ENCODE assay signal across 26 mouse cellular contexts in the genomic region with DNA sequence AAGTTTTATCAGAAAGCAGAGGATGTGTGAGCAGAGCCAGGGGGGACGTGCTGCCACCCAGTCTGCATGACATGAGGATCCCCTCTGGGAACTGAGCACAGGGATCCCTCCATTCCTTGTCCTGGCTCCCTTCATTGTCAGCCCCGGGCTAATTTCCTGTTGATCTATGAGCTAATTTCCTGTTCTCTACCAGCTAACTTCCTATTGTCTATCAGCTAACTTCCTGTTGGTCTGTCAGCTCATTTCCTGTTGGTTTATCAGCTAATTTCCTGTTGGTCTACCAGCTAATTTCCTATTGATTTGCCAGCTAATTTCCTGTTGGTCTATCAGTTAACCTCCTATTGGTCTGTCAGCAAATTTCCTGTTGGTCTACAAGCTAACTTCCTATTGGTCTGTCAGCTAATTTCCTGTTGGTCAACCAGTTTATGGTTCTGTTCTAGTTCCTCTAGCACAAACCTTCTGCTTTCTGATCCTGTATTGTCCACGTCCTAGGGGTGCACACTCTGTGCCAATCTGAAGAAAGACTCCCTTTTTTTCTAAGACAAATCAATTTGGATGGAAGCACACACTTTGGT. TPM values are rescaled to one million over a fixed set of nuclear protein-coding genes. Genes with fewer than 3 reads are reported as not detected.
DNase-seq lines count a peak whose midpoint lies in the region; ATAC-seq and TF ChIP-seq lines count a peak whose summit lies in the region.
"Had no signal": no experiment of that assay in that cellular context is flagged by ENCODE, and none has a peak within 500 bp of the region (broad histone marks: within the 10 kb centered on the region; RNA-seq: fewer than 3 reads in every experiment).

No protein-coding gene starts in this region.

- no peak for TF ChIP-seq CTCF in kidney, adult 2 months (conservative IDR thresholded peaks at IDR 0.05; ENCODE audit: insufficient read depth, insufficient read length, low read depth, low read length)
- TF ChIP-seq CTCF in hindbrain, postnatal 0 days (IDR thresholded peaks at IDR 0.05; ENCODE audit: low read depth): no peak

- no peak for TF ChIP-seq POLR2A in kidney, adult 2 months (IDR thresholded peaks at IDR 0.05; ENCODE audit: low read depth, low read length)

- no peaks in the 10 kb centered on the region for H3K4me1 ChIP-seq in kidney, adult 2 months (ENCODE audit: control insufficient read depth, insufficient read depth, low read length)
- H3K4me1 ChIP-seq in hindbrain, postnatal 0 days (ENCODE audit: insufficient read depth, low read length): no peaks in the 10 kb centered on the region
- H3K4me1 ChIP-seq: embryonic facial prominence, embryonic 12.5 days; forebrain, embryonic 15.5 days; hindbrain, embryonic 13.5 days; intestine, embryonic 15.5 days had no signal

- no peak overlapping the region for H3K4me2 ChIP-seq in hindbrain, postnatal 0 days (ENCODE audit: low read depth, low read length)
- H3K4me2 ChIP-seq: embryonic facial prominence, embryonic 12.5 days; forebrain, embryonic 15.5 days; heart, embryonic 11.5 days; hindbrain, embryonic 13.5 days; intestine, embryonic 15.5 days had no signal

- no peaks in the 10 kb centered on the region for H3K36me3 ChIP-seq in kidney, adult 2 months (ENCODE audit: control insufficient read depth, insufficient read depth, low read length)
- no peaks in the 10 kb centered on the region for H3K36me3 ChIP-seq in hindbrain, postnatal 0 days (ENCODE audit: insufficient read depth, low read length)
- H3K36me3 ChIP-seq: embryonic facial prominence, embryonic 12.5 days; forebrain, embryonic 15.5 days; G1E; hindbrain, embryonic 13.5 days; intestine, embryonic 15.5 days had no signal

- peak overlapping the region; percentile 38; the same call in 1 of the 2 replicates for H3K27ac ChIP-seq in kidney, adult 2 months (ENCODE audit: insufficient read depth, low read depth, low read length)
- no peak overlapping the region for H3K27ac ChIP-seq in hindbrain, postnatal 0 days
- H3K27ac ChIP-seq: embryonic facial prominence, embryonic 12.5 days; forebrain, embryonic 15.5 days; hindbrain, embryonic 13.5 days; intestine, embryonic 15.5 days had no signal

- no peaks in the 10 kb centered on the region for H3K9me3 ChIP-seq in hindbrain, postnatal 0 days (ENCODE audit: low read length)
- H3K9me3 ChIP-seq: embryonic facial prominence, embryonic 12.5 days; forebrain, embryonic 15.5 days; G1E; hindbrain, embryonic 13.5 days; intestine, embryonic 15.5 days had no signal

- no peak for DNase-seq in kidney, adult 2 months
- no peak for DNase-seq in kidney, adult 8-10 months
- DNase-seq in A20 (ENCODE audit: low read depth, low spot score): peak; percentile 2
- DNase-seq in urinary bladder, postnatal 25 days (ENCODE audit: low spot score): no peak
- DNase-seq in hindbrain, postnatal 0 days (ENCODE audit: low spot score): no peak
- DNase-seq: adrenal gland, adult 2 months; adrenal gland, postnatal 25 days; B cell, adult 2 months; cerebellum, adult 11 months; cerebellum, adult 8-10 months; cerebellum, postnatal 14 days; gastrocnemius, postnatal 36 days; heart, adult 18-20 months; heart, postnatal 10 days; heart, postnatal 4 days had no signal

- H3K27me3 ChIP-seq in kidney, adult 2 months (replicated peaks; ENCODE audit: control insufficient read depth, insufficient read depth, low read length): no peaks in the 10 kb centered on the region
- H3K27me3 ChIP-seq in hindbrain, postnatal 0 days (ENCODE audit: insufficient read depth, low read length): no peaks in the 10 kb centered on the region
- H3K27me3 ChIP-seq: embryonic facial prominence, embryonic 12.5 days; forebrain, embryonic 15.5 days; hindbrain, embryonic 13.5 days; intestine, embryonic 15.5 days had no signal

- WGBS in kidney, adult 2 months: 68% methylated on average over 3 of the region's 3 CpGs
- 72% methylated on average over 3 of the region's 3 CpGs for WGBS in hindbrain, postnatal 0 days

- ATAC-seq in common myeloid progenitor, adult 5-6 weeks (replicated peaks; ENCODE audit: low read depth, poor library complexity, severe bottlenecking): peak; percentile 69
- ATAC-seq in megakaryocyte, adult 5-6 weeks (ENCODE audit: poor library complexity, severe bottlenecking): peak; percentile 54
- no peak for ATAC-seq in cerebellum, adult (ENCODE audit: insufficient number of reproducible peaks, low FRiP score, low TSS enrichment)
- ATAC-seq in hindbrain, postnatal 0 days: no peak
- ATAC-seq: CD4-positive, CD25-positive, alpha-beta regulatory T cell, adult 4 months; forebrain, embryonic 15.5 days; intestine, embryonic 15.5 days; Patski had no signal

- H3K4me3 ChIP-seq in kidney, adult 2 months (ENCODE audit: insufficient read depth, low read depth, low read length): no peak overlapping the region
- no peak overlapping the region for H3K4me3 ChIP-seq in hindbrain, postnatal 0 days (ENCODE audit: low read length)
- H3K4me3 ChIP-seq: embryonic facial prominence, embryonic 12.5 days; forebrain, embryonic 15.5 days; hindbrain, embryonic 13.5 days; intestine, embryonic 15.5 days had no signal

- H3K9ac ChIP-seq in hindbrain, postnatal 0 days (replicated peaks; ENCODE audit: low read length): no peak overlapping the region
- H3K9ac ChIP-seq: embryonic facial prominence, embryonic 12.5 days; forebrain, embryonic 15.5 days; hindbrain, embryonic 13.5 days; intestine, embryonic 15.5 days had no signal

RNA-seq across cellular contexts. Expression of gene Slc22a3, which starts 32.9 kb away (rescaled TPM):
- polyA plus RNA-seq in kidney, adult 2 months (2012; rRNA removed): 1.3 and 1.4 TPM in 2 replicates
- 36.2 and 45.5 TPM in 2 replicates for total RNA-seq in common myeloid progenitor, adult 5-6 weeks (2017)
- total RNA-seq in megakaryocyte, adult 5-6 weeks (2015): 0.62 and 1.0 TPM in 2 replicates
- total RNA-seq in megakaryocyte, adult 5-6 weeks (2017): 0.37 and 1.2 TPM in 2 replicates
- 2.1 and 2.6 TPM in 2 replicates for total RNA-seq in hindbrain, postnatal 0 days (2014; rRNA removed)
- polyA plus RNA-seq in hindbrain, postnatal 0 days (2015; fragmentation: Nextera tagmentation; extraction: Ambion mirVana): 2.9 and 3.1 TPM in 2 replicates
- polyA plus RNA-seq: CD4-positive, CD25-positive, alpha-beta regulatory T cell, adult 4 months; Patski had no signal

Comparison
In these comparisons a context has a peak if more than half of its experiments do, and no peak if none do; other contexts are left out.
1. ATAC-seq: peak in common myeloid progenitor, adult 5-6 weeks (single experiment) and megakaryocyte, adult 5-6 weeks (single experiment); none in cerebellum, adult (single experiment) and hindbrain, postnatal 0 days (single experiment).
2. RNA of gene Slc22a3, which starts 32.9 kb away (total RNA-seq): 36.2 to 45.5 TPM in common myeloid progenitor, adult 5-6 weeks; 2.1 to 2.6 TPM in hindbrain, postnatal 0 days and 0.37 to 1.2 TPM in megakaryocyte, adult 5-6 weeks; every median in the first group is over 10 times any median in the second.